Mouse (Mus musculus) liver, embryonic 14.5 days (tissue): Measurements from ENCODE around the gene 4933405O20Rik. TPM values are rescaled to one million over a fixed set of nuclear protein-coding genes. Genes with fewer than 3 reads are reported as not detected.

Experiments
- ATAC-seq: fragments of 200-750 bp; cut with Nextera tagmentation; 2 replicates; pipeline ENCODE4 v1.8.0; 2017; ENCODE audit warnings: moderate number of reproducible peaks, mild to moderate bottlenecking, moderate library complexity; ENCODE audit not compliant: insufficient read depth
- DNase-seq, 3 experiments: peaks; one replicate each; pipeline ENCODE4 v3.0.0-alpha.2; 2012 to 2013; ENCODE audit warnings: low read depth in 3 of 3, low spot score in 3 of 3
- H3K27ac ChIP-seq: fragments of 300-500 bp; sonication (generic); 2 replicates; pipeline ENCODE4 v1.5.1; 2014; ENCODE audit warnings: moderate library complexity, mild to moderate bottlenecking, control low read depth, inconsistent platforms
- H3K27me3 ChIP-seq: fragments of 300-500 bp; sonication (generic); 2 replicates; pipeline ENCODE4 v1.6.1; 2014; ENCODE audit warnings: mild to moderate bottlenecking, low read length, moderate library complexity; ENCODE audit not compliant: control insufficient read depth, insufficient read depth
- H3K36me3 ChIP-seq: fragments of 300-500 bp; sonication (generic); replicated peaks from 2 replicates; pipeline ENCODE4 v1.6.1; 2014; ENCODE audit warnings: low read depth; ENCODE audit not compliant: control insufficient read depth, insufficient read depth
- H3K4me1 ChIP-seq, 2 experiments: fragments of 200-500 bp in 1 of 2; fragments of 300-500 bp in 1 of 2; sonication (generic) in 1 of 2; replicated peaks; 2 replicates each; pipeline ENCODE4 v1.6.1; 2012 to 2014; ENCODE audit warnings: antibody characterized with exemption in 1 of 2, inconsistent platforms in 1 of 2, low read length in 1 of 2; ENCODE audit not compliant: control insufficient read depth in 2 of 2, insufficient read depth in 2 of 2
- H3K4me2 ChIP-seq: fragments of 300-500 bp; sonication (generic); 2 replicates; pipeline ENCODE4 v1.6.1; 2014; ENCODE audit warnings: low read depth, mild to moderate bottlenecking, control low read depth, moderate library complexity
- H3K4me3 ChIP-seq, 2 experiments: fragments of 200-500 bp in 1 of 2; fragments of 300-500 bp in 1 of 2; sonication (generic) in 1 of 2; 2 replicates each; pipeline ENCODE4 v1.5.1; 2012 to 2014; ENCODE audit warnings: low read depth in 2 of 2, low read length in 2 of 2, mild to moderate bottlenecking in 2 of 2, control low read depth in 1 of 2, inconsistent platforms in 1 of 2, moderate library complexity in 1 of 2; ENCODE audit not compliant: insufficient read depth in 1 of 2
- H3K9ac ChIP-seq: fragments of 300-500 bp; sonication (generic); replicated peaks from 2 replicates; pipeline ENCODE4 v1.6.1; 2014; ENCODE audit warnings: mild to moderate bottlenecking, control low read depth, moderate library complexity
- H3K9me3 ChIP-seq: fragments of 300-500 bp; sonication (generic); 2 replicates; pipeline ENCODE4 v1.6.1; 2016; ENCODE audit warnings: low read length, mixed read lengths; ENCODE audit not compliant: control insufficient read depth
- CTCF ChIP-seq: IDR thresholded peaks from 2 replicates; pipeline ENCODE4 v1.5.1; 2016; ENCODE audit warnings: antibody characterized with exemption, low read depth, control low read depth
- EP300 ChIP-seq: IDR thresholded peaks from 2 replicates; pipeline ENCODE4 v1.6.1; 2016; ENCODE audit warnings: antibody characterized with exemption, low read depth
- WGBS: fragments of 180-500 bp; shearing (Covaris S2); extraction: QIAGEN DNeasy Blood & Tissue Kit; methylation state at CpG from one replicate; pipeline ENCODE4 v1.1.7; 2014; ENCODE audit not compliant: insufficient replicate concordance; 5-methylcytosine and 5-hydroxymethylcytosine counted together
- polyA plus RNA-seq, 2 experiments: library from polyadenylated mRNA; depleted of rRNA in 1 of 2; stranded (reverse) in 1 of 2; unstranded in 1 of 2; fragments of >200 nt; fragmentation: Nextera tagmentation in 1 of 2; extraction: Ambion mirVana in 1 of 2; gene quantifications; 2 replicates each; pipeline versions ENCODE4 v1.2.1 to v1.2.3; 2012 to 2014

Gene 4933405O20Rik
- not detected in 2 replicates for polyA plus RNA-seq (2012; rRNA removed)
- polyA plus RNA-seq (2014; fragmentation: Nextera tagmentation; extraction: Ambion mirVana) = not detected in 2 replicates

DNA sequence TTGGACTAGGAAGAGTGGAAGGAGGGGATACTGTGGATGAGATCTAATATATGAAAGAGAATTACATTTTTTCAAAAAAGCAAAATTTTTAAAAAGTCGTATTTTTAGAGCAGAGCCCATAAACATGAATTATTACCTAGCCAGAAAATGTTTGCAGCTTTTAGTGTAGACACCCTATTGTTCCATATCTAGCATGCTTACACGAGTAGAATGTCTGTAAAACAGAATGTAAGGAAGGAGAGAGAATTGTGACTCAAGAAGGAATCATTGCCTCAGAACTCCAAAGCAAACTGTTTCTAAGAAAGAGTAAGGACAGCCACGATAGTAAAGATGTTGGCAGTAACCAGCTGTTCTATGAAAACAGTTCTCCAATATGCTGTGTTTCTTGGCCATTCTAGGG, at the start of gene 4933405O20Rik:
TSS of gene 4933405O20Rik (plus strand) at position 301 of the 400 bp plus-strand sequence.
- no peak for ATAC-seq
- H3K27me3 ChIP-seq = no peaks in the 10 kb centered on the region
- no peak within 1 kb of the TSS for H3K9ac ChIP-seq
- TF ChIP-seq EP300 = no peak
- no peak for TF ChIP-seq CTCF
- H3K4me1 ChIP-seq = no peaks in the 10 kb centered on the region
- H3K4me2 ChIP-seq = no peak within 1 kb of the TSS
- whole genome bisulfite sequencing = 38% methylated on average over 3 of the region's 3 CpGs
- no peak for DNase-seq
- H3K4me3 ChIP-seq = no peak within 1 kb of the TSS
- no peak within 1 kb of the TSS for H3K27ac ChIP-seq
- no peaks in the 10 kb centered on the region for H3K9me3 ChIP-seq
- H3K36me3 ChIP-seq = no peaks in the 10 kb centered on the region

DNA sequence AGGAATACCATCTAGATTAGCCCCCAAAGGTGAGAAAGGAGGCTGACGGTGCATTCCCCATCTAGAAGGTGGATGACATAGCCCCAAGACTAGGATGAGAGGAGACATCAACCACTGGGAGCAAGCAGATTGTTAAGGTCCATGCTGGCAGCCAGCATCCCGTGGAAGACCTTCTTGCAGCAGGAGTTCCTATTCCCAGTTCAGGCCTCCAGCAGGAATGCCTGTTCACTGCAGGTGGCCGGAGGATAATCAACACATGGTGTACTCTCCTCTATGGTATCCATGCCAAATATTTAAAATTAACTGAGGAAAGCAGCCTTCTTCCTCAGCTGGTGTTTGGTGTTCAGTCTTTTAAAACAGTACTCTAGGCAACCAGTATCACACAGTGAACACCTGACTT, 49.4 kb upstream of the 4933405O20Rik start:
- Histone ChIP-seq H3K4me2 (no peak overlapping the region), H3K9ac (no peak overlapping the region), H3K27me3 (no peaks in the 10 kb centered on the region), H3K36me3 (no peaks in the 10 kb centered on the region), H3K4me1 (no peaks in the 10 kb centered on the region), H3K4me3 (no peak overlapping the region), H3K9me3 (no peaks in the 10 kb centered on the region), H3K27ac (no peak overlapping the region)
- DNase-seq = no peak
- ATAC-seq = no peak
- TF ChIP-seq CTCF = no peak
- TF ChIP-seq EP300 = no peak
- WGBS = 46% methylated on average over 3 of the region's 3 CpGs

DNA sequence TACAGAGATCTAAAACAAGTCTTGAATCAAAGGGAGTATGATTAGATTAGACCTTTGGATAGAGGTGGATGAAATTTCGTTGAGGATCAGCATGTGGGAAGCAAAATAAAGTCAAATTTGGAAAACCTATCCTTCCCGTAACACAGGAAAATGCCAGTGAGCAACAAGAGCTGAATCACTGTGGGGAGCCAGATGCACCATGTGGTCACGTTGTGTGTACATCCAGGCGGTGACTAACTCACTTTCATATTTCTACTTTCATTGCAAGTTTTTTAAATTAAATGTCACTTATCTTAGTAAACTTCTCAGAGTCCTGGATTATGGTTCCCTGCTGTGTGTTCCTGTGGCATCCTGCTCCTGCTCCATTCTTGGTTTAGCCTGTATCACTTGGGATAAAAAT, 47.6 kb upstream of the 4933405O20Rik start:
- H3K4me1 ChIP-seq = no peaks in the 10 kb centered on the region
- no peaks in the 10 kb centered on the region for H3K9me3 ChIP-seq
- H3K9ac ChIP-seq = no peak overlapping the region
- TF ChIP-seq CTCF (no peak), EP300 (no peak)
- no peak overlapping the region for H3K27ac ChIP-seq
- H3K4me3 ChIP-seq = no peak overlapping the region
- no peaks in the 10 kb centered on the region for H3K27me3 ChIP-seq
- 48% methylated on average over 4 of the region's 4 CpGs for WGBS
- no peaks in the 10 kb centered on the region for H3K36me3 ChIP-seq
- H3K4me2 ChIP-seq = no peak overlapping the region
- ATAC-seq = no peak
- DNase-seq = no peak

DNA sequence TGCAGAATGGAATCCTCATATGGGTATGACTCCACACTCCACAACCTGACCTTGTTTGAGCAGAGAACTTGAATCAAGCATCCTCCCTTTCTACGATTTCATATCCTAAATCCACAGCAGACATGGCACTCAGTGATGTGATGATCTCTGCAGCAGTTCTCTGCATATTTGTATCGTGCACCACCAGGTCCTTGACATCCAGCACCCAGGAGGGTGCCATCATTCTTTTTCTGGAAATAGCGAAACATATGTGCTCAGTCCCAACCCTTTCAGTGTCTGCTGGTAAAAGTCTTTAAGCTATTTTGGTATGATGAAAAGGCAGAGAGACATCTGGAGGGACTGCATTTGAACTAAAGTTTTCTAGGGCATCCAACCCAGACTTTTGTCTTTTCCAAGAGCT, 36.3 kb upstream of the 4933405O20Rik start:
- no peak for ATAC-seq
- 52% methylated on average over 3 of the region's 3 CpGs for WGBS
- Histone ChIP-seq H3K4me3 (no peak overlapping the region), H3K4me2 (no peak overlapping the region), H3K4me1 (no peaks in the 10 kb centered on the region), H3K9ac (no peak overlapping the region), H3K27me3 (no peaks in the 10 kb centered on the region), H3K36me3 (no peaks in the 10 kb centered on the region), H3K9me3 (no peaks in the 10 kb centered on the region), H3K27ac (no peak overlapping the region)
- DNase-seq = no peak
- TF ChIP-seq CTCF (no peak), EP300 (no peak)

DNA sequence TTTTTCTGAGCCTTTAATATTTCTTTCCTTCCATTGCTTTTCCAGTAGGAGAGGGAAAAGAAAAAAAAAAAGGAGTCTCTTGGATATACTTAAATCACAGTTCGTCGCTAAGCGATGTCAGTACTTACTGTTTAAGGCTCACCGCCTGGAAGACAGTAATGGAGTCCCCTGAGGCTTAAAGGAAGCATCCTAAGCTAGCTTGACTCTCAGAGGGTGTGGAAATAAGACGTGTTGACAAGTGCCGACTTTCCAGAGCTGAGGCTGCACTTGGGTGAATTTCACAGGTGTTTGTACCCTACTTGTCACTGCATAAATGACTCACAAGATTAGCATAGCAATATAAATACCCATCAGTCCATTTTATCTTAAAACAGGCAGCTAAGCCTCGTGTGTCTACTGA, 25.1 kb upstream of the 4933405O20Rik start:
- H3K4me2 ChIP-seq = no peak overlapping the region
- WGBS = 52% methylated on average over 7 of the region's 7 CpGs
- no peak for ATAC-seq
- no peaks in the 10 kb centered on the region for H3K4me1 ChIP-seq
- H3K4me3 ChIP-seq = no peak overlapping the region
- no peaks in the 10 kb centered on the region for H3K36me3 ChIP-seq
- H3K27me3 ChIP-seq = no peaks in the 10 kb centered on the region
- H3K27ac ChIP-seq = no peak overlapping the region
- TF ChIP-seq CTCF = no peak
- TF ChIP-seq EP300 = no peak
- no peaks in the 10 kb centered on the region for H3K9me3 ChIP-seq
- DNase-seq = no peak
- no peak overlapping the region for H3K9ac ChIP-seq
